Mouse (Mus musculus) CH12.LX (cell line): ENCODE results near the gene Stau1.

Experiments
- BHLHE40 ChIP-seq: IDR thresholded peaks from 2 replicates; pipeline ENCODE4 v1.6.1; 2011; ENCODE audit warnings: mild to moderate bottlenecking, low read depth, low read length, improper control_type of control experiment
- CTCF ChIP-seq, 2 experiments: IDR thresholded peaks in 1 of 2; conservative IDR thresholded peaks in 1 of 2; 2 replicates each; pipeline ENCODE4 v1.5.1; 2011 to 2012; ENCODE audit warnings: low read depth in 2 of 2, low read length in 2 of 2, improper control_type of control experiment in 1 of 2, inconsistent platforms in 1 of 2, mild to moderate bottlenecking in 1 of 2, moderate library complexity in 1 of 2
- E2F4 ChIP-seq: IDR thresholded peaks from 2 replicates; pipeline ENCODE4 v1.6.1; 2011; ENCODE audit warnings: low read depth, low read length, improper control_type of control experiment; ENCODE audit not compliant: insufficient replicate concordance
- EP300 ChIP-seq: IDR thresholded peaks from 2 replicates; pipeline ENCODE4 v1.6.1; 2011; ENCODE audit warnings: low read length, improper control_type of control experiment
- JUN ChIP-seq: IDR thresholded peaks from 2 replicates; pipeline ENCODE4 v1.6.1; 2011; ENCODE audit warnings: low read depth, mild to moderate bottlenecking, low read length, improper control_type of control experiment, moderate library complexity; ENCODE audit not compliant: insufficient read depth
- KAT2A ChIP-seq: IDR thresholded peaks from 2 replicates; pipeline ENCODE4 v1.6.1; 2012; ENCODE audit warnings: low read length, improper control_type of control experiment, inconsistent platforms; ENCODE audit not compliant: insufficient replicate concordance
- NRF1 ChIP-seq: IDR thresholded peaks from 2 replicates; pipeline ENCODE4 v1.6.1; 2014; ENCODE audit warnings: low read depth, mild to moderate bottlenecking, inconsistent platforms, low read length, improper control_type of control experiment, moderate library complexity
- POLR2A ChIP-seq: IDR thresholded peaks from 2 replicates; pipeline ENCODE4 v1.6.1; 2011; ENCODE audit warnings: low read depth, mild to moderate bottlenecking, improper control_type of control experiment, low read length
- SIN3A ChIP-seq: IDR thresholded peaks from 2 replicates; pipeline ENCODE4 v1.6.1; 2012; ENCODE audit warnings: low read length, improper control_type of control experiment, inconsistent platforms
- USF1 ChIP-seq: IDR thresholded peaks from 2 replicates; pipeline ENCODE4 v1.6.1; 2014; ENCODE audit warnings: low read depth, mild to moderate bottlenecking, inconsistent platforms, low read length, improper control_type of control experiment
- ZC3H11A ChIP-seq: IDR thresholded peaks from 2 replicates; pipeline ENCODE4 v1.6.1; 2012; ENCODE audit warnings: low read depth, mild to moderate bottlenecking, inconsistent platforms, low read length, improper control_type of control experiment
- ZMIZ1 ChIP-seq: IDR thresholded peaks from 2 replicates; pipeline ENCODE4 v1.6.1; 2012; ENCODE audit warnings: low read depth, mild to moderate bottlenecking, inconsistent platforms, low read length, improper control_type of control experiment
- ZNF384 ChIP-seq: IDR thresholded peaks from 2 replicates; pipeline ENCODE4 v1.6.1; 2012; ENCODE audit warnings: low read depth, low read length, improper control_type of control experiment, inconsistent platforms

GRCm38 (mm10) chr2:167037710-167038109, 41.6 kb upstream of the Stau1 start:
- no peak for TF ChIP-seq CTCF (conservative IDR thresholded peaks at IDR 0.05 in 1 of 2, IDR thresholded peaks at IDR 0.05 in 1 of 2; ENCODE audit: low read depth in 2 of 2, low read length in 2 of 2)
- no peak for TF ChIP-seq USF1
- TF ChIP-seq KAT2A = no peak
- no peak for TF ChIP-seq BHLHE40
- TF ChIP-seq ZC3H11A = no peak
- no peak for TF ChIP-seq EP300
- no peak for TF ChIP-seq NRF1
- no peak for TF ChIP-seq ZNF384
- TF ChIP-seq E2F4 = no peak
- TF ChIP-seq JUN = no peak
- no peak for TF ChIP-seq ZMIZ1
- no peak for TF ChIP-seq SIN3A
- no peak for TF ChIP-seq POLR2A
